Mouse (Mus musculus): Measurements from ENCODE around the gene Sp100. TPM values are rescaled to one million over a fixed set of nuclear protein-coding genes. Genes with fewer than 3 reads are reported as not detected.

Sp100 gene
- polyA plus RNA-seq, 1 experiment from 2014 or later, result 10.2 TPM

GRCm38 (mm10) chr1:85697721-85698493 lies 48.1 kb downstream of the Sp100 start:
- H3K9ac ChIP-seq (replicated peaks; ENCODE audit: low read depth), result no peak overlapping the region
- no peaks in the 10 kb centered on the region for H3K4me1 ChIP-seq (ENCODE audit: insufficient read depth, low read depth, low read length)
- no peak overlapping the region for H3K27ac ChIP-seq (ENCODE audit: low read length)
- no peak overlapping the region for H3K4me3 ChIP-seq (ENCODE audit: low read depth, low read length)
- DNase-seq (ENCODE audit: low spot score), result no peak
- no peaks in the 10 kb centered on the region for H3K27me3 ChIP-seq (replicated peaks; ENCODE audit: insufficient read depth, low read length)
- H3K4me2 ChIP-seq (replicated peaks; ENCODE audit: low read depth, low read length), result no peak overlapping the region
- no peak for ATAC-seq
- no peaks in the 10 kb centered on the region for H3K36me3 ChIP-seq (ENCODE audit: insufficient read depth, low read length)
- no peaks in the 10 kb centered on the region for H3K9me3 ChIP-seq (ENCODE audit: low read length)
- TF ChIP-seq EP300 (IDR thresholded peaks at IDR 0.05) (no peak), CTCF (IDR thresholded peaks at IDR 0.05) (no peak)
- WGBS, result 70% methylated on average over 4 of the region's 4 CpGs

DNA sequence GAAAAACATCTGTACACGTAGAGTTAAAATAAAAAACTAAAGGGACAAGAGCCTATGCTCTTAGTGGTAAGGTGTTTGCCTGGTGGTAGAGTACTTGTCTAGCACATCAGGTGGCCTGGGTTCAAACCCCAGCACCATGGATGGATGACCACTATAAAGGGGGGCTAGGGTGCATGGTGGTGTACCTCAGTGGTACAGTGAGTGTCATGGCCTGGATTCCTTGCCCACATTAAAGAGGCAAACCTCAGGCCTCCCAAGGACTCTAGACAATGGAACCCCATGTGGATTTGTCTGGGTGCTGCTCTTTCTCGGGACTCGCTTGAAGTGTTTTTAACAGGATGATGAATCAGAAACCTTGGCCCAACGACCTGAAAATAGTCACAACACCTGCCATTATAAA lies 52.7 kb downstream of the Sp100 start:
- 60% methylated on average over 4 of the region's 4 CpGs for WGBS
- no peaks in the 10 kb centered on the region; the same call in 1 of the 2 replicates for H3K4me1 ChIP-seq (ENCODE audit: insufficient read depth, low read depth, low read length)
- TF ChIP-seq CTCF (IDR thresholded peaks at IDR 0.05), result no peak
- TF ChIP-seq EP300 (IDR thresholded peaks at IDR 0.05), result no peak
- ATAC-seq (no peak), DNase-seq (ENCODE audit: low spot score) (no peak)
- no peak overlapping the region for H3K4me3 ChIP-seq (ENCODE audit: low read depth, low read length)
- no peaks in the 10 kb centered on the region for H3K9me3 ChIP-seq (ENCODE audit: low read length)
- no peaks in the 10 kb centered on the region for H3K27me3 ChIP-seq (replicated peaks; ENCODE audit: insufficient read depth, low read length)
- no peak overlapping the region for H3K9ac ChIP-seq (replicated peaks; ENCODE audit: low read depth)
- no peak overlapping the region for H3K4me2 ChIP-seq (replicated peaks; ENCODE audit: low read depth, low read length)
- 0 out of 2 replicates have a peak overlapping the region, but pooled peaks have one; percentile 5 for H3K27ac ChIP-seq (ENCODE audit: low read length)
- no peaks in the 10 kb centered on the region for H3K36me3 ChIP-seq (ENCODE audit: insufficient read depth, low read length)

GRCm38 (mm10) chr1:85703245-85704186 lies 53.7 kb downstream of the Sp100 start:
- peak overlapping the region; percentile 78 for H3K27ac ChIP-seq (ENCODE audit: low read length)
- no peaks in the 10 kb centered on the region for H3K36me3 ChIP-seq (ENCODE audit: insufficient read depth, low read length)
- 0 out of 2 replicates have a peak overlapping the region, but pooled peaks have one; percentile 16 for H3K9ac ChIP-seq (replicated peaks; ENCODE audit: low read depth)
- TF ChIP-seq EP300 (IDR thresholded peaks at IDR 0.05) (peak; percentile 83), CTCF (IDR thresholded peaks at IDR 0.05) (no peak)
- H3K4me1 ChIP-seq (ENCODE audit: insufficient read depth, low read depth, low read length), result no peaks in the 10 kb centered on the region; the same call in 1 of the 2 replicates
- no peaks in the 10 kb centered on the region for H3K9me3 ChIP-seq (ENCODE audit: low read length)
- peak overlapping the region; percentile 52 for H3K4me2 ChIP-seq (replicated peaks; ENCODE audit: low read depth, low read length)
- H3K4me3 ChIP-seq (ENCODE audit: low read depth, low read length), result peak overlapping the region; percentile 14; the same call in 1 of the 2 replicates
- ATAC-seq (peak; percentile 98), DNase-seq (ENCODE audit: low spot score) (peak; percentile 95)
- WGBS, result 15% methylated on average over 22 of the region's 22 CpGs
- no peaks in the 10 kb centered on the region for H3K27me3 ChIP-seq (replicated peaks; ENCODE audit: insufficient read depth, low read length)

DNA sequence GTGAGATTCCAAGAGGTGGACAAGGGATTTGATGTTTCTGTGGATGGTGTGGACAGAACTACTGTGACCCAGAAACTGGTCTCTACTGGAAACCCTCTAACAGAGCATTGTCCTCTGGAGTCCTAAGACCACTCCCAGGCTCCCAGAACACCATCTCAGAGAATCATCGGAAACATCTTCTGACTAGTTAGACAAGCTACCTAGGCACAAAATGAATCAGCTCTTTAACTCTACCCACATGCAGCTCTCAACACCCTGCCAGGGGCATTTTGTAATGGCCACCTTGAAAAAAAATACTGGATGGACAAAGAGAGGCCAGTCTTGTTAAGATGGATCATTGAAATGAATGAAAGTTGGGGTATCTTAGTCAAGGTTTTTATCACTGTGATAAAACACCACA lies 55.8 kb downstream of the Sp100 start:
- Histone ChIP-seq H3K4me3 (ENCODE audit: low read depth, low read length) (no peak overlapping the region), H3K27me3 (replicated peaks; ENCODE audit: insufficient read depth, low read length) (no peaks in the 10 kb centered on the region), H3K36me3 (ENCODE audit: insufficient read depth, low read length) (no peaks in the 10 kb centered on the region), H3K4me2 (replicated peaks; ENCODE audit: low read depth, low read length) (no peak overlapping the region), H3K9ac (replicated peaks; ENCODE audit: low read depth) (no peak overlapping the region), H3K4me1 (ENCODE audit: insufficient read depth, low read depth, low read length) (no peaks in the 10 kb centered on the region; the same call in 1 of the 2 replicates), H3K27ac (ENCODE audit: low read length) (no peak overlapping the region), H3K9me3 (ENCODE audit: low read length) (no peaks in the 10 kb centered on the region)
- no peak for TF ChIP-seq CTCF (IDR thresholded peaks at IDR 0.05)
- TF ChIP-seq EP300 (IDR thresholded peaks at IDR 0.05), result no peak
- ATAC-seq, result no peak
- no peak for DNase-seq (ENCODE audit: low spot score)
- WGBS, result 96% methylated on average over 1 of the region's 1 CpGs

DNA sequence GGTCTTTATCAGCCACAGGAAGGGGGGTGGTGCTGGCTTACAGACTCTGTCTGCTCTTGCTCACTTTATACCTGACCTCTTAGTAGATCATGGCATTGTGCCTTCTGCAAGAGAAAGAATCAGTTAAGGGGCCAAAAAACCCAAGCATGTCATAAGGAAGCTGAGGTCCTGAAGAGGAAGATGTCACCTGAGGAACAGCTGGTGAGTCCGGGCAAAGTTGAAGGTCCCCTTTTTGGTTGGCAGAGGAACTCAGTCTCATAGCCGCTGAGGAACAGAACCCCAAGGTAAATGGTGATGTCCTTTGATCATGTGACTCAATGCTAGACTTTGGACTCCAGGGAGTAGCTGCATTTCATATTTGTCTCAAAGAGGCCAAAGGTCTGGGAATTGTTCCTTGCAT lies 57.0 kb downstream of the Sp100 start:
- Histone ChIP-seq H3K4me3 (ENCODE audit: low read depth, low read length) (no peak overlapping the region), H3K4me1 (ENCODE audit: insufficient read depth, low read depth, low read length) (no peaks in the 10 kb centered on the region; the same call in 1 of the 2 replicates), H3K4me2 (replicated peaks; ENCODE audit: low read depth, low read length) (no peak overlapping the region), H3K36me3 (ENCODE audit: insufficient read depth, low read length) (no peaks in the 10 kb centered on the region), H3K9me3 (ENCODE audit: low read length) (no peaks in the 10 kb centered on the region), H3K27ac (ENCODE audit: low read length) (no peak overlapping the region), H3K27me3 (replicated peaks; ENCODE audit: insufficient read depth, low read length) (no peaks in the 10 kb centered on the region), H3K9ac (replicated peaks; ENCODE audit: low read depth) (no peak overlapping the region)
- ATAC-seq (no peak), DNase-seq (ENCODE audit: low spot score) (no peak)
- 81% methylated on average over 2 of the region's 2 CpGs for WGBS
- no peak for TF ChIP-seq CTCF (IDR thresholded peaks at IDR 0.05)
- TF ChIP-seq EP300 (IDR thresholded peaks at IDR 0.05), result no peak

GRCm38 (mm10) chr1:85714501-85714900 lies 64.7 kb downstream of the Sp100 start:
- DNase-seq (ENCODE audit: low spot score) (no peak), ATAC-seq (no peak)
- Histone ChIP-seq H3K27me3 (replicated peaks; ENCODE audit: insufficient read depth, low read length) (no peaks in the 10 kb centered on the region), H3K36me3 (ENCODE audit: insufficient read depth, low read length) (no peaks in the 10 kb centered on the region), H3K4me1 (ENCODE audit: insufficient read depth, low read depth, low read length) (no peaks in the 10 kb centered on the region), H3K4me2 (replicated peaks; ENCODE audit: low read depth, low read length) (no peak overlapping the region), H3K4me3 (ENCODE audit: low read depth, low read length) (no peak overlapping the region), H3K9me3 (ENCODE audit: low read length) (no peaks in the 10 kb centered on the region), H3K27ac (ENCODE audit: low read length) (no peak overlapping the region), H3K9ac (replicated peaks; ENCODE audit: low read depth) (no peak overlapping the region)
- TF ChIP-seq CTCF (IDR thresholded peaks at IDR 0.05), result no peak
- TF ChIP-seq EP300 (IDR thresholded peaks at IDR 0.05), result no peak
